Mouse (Mus musculus): ENCODE measurements around the gene Phf23.
"Not testable (repeated sequence)": the region's sequence is repeated elsewhere in the genome, so short reads cannot be mapped to it uniquely, and the experiment has no call there.

Phf23 gene

GRCm38 (mm10) chr11:69995391-69995960, at the start of gene Phf23:
Phf23 (plus strand) TSS chr11:69995777.
- DNase-seq: peak; percentile 98

GRCm38 (mm10) chr11:69945997-69946891, 49.3 kb upstream of the Phf23 start:
- DNase-seq: no peak

GRCm38 (mm10) chr11:69947337-69948065, 48.1 kb upstream of the Phf23 start:
- DNase-seq: peak; percentile 73

- DNase-seq: peak; percentile 99
Measured at GRCm38 (mm10) chr11:69948066-69948762, 47.4 kb upstream of the Phf23 start, which contains the start of gene Slc2a4. Slc2a4 (minus strand) TSS chr11:69948188.

- DNase-seq: peak; percentile 93
Measured at GRCm38 (mm10) chr11:69948763-69949150, 46.8 kb upstream of the Phf23 start.

- peak; percentile 57 for DNase-seq
Measured at GRCm38 (mm10) chr11:69950807-69951459, 44.6 kb upstream of the Phf23 start.

- DNase-seq: no peak
Measured at GRCm38 (mm10) chr11:69952274-69952673, 43.3 kb upstream of the Phf23 start.

- DNase-seq: no peak
Measured at GRCm38 (mm10) chr11:69953267-69953915, 42.2 kb upstream of the Phf23 start.

- not testable (repeated sequence) for DNase-seq
Measured at GRCm38 (mm10) chr11:69955618-69956017, 40.0 kb upstream of the Phf23 start.

- no peak for DNase-seq
Measured at GRCm38 (mm10) chr11:69956218-69956617, 39.4 kb upstream of the Phf23 start.

GRCm38 (mm10) chr11:69960616-69961015, 35.0 kb upstream of the Phf23 start:
- no peak for DNase-seq

- DNase-seq: no peak
Measured at GRCm38 (mm10) chr11:69961841-69962240, 33.7 kb upstream of the Phf23 start.

GRCm38 (mm10) chr11:69964650-69965270, 30.8 kb upstream of the Phf23 start, which contains the start of gene Cldn7:
Cldn7 (plus strand) TSS chr11:69964779.
- no peak for DNase-seq

- DNase-seq: peak; percentile 31
Measured at GRCm38 (mm10) chr11:69965271-69966005, 30.1 kb upstream of the Phf23 start.

GRCm38 (mm10) chr11:69966006-69966859, 29.3 kb upstream of the Phf23 start:
- DNase-seq: peak; percentile 58

GRCm38 (mm10) chr11:69966860-69967517, 28.6 kb upstream of the Phf23 start:
- DNase-seq: no peak

- DNase-seq: no peak
Measured at GRCm38 (mm10) chr11:69968793-69969192, 26.8 kb upstream of the Phf23 start.

- DNase-seq: no peak
Measured at GRCm38 (mm10) chr11:69970222-69970621, 25.4 kb upstream of the Phf23 start.

- DNase-seq: no peak
Measured at GRCm38 (mm10) chr11:69970775-69971174, 24.8 kb upstream of the Phf23 start.
